Mouse (Mus musculus) cerebellum, postnatal 4 days (tissue): ENCODE data around the gene Cybb.
"Not testable (repeated sequence)": the region's sequence is repeated elsewhere in the genome, so short reads cannot be mapped to it uniquely, and the experiment has no call there.

Source experiments
- DNase-seq, 2 experiments: peaks; one replicate each; pipeline ENCODE4 v3.0.0; 2022; ENCODE audit warnings: low spot score in 2 of 2, mixed read lengths in 1 of 2

The Cybb gene

DNA sequence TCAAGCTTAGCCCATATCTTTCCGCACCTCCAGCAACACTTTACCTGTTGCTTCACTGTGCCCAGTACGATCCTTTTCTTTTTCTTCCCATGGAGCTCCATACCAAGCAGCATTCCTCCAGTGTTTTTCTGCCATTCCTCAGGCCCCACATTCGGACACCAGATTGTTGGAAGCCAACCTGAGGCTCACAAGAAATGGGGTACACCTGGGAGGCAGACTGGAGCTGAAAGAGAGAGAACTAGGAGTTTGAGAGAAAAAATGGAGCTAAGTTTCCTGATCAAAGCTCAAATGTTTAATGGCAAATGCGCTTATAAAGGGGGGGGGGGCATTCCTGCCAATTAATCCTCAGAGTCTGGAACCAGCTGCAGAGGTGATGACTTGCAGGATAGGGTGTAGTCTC is at the start of gene Cybb:
Gene Cybb (minus strand): TSS at position 101 of the 400 bp plus-strand sequence.
- no peak for DNase-seq

- no peak for DNase-seq
Observed at GRCm38 (mm10) chrX:9536881-9537280, 49.3 kb upstream of the Cybb start.

- DNase-seq, result peak; percentile 3 to 22
Observed at GRCm38 (mm10) chrX:9519969-9520368, 32.4 kb upstream of the Cybb start.

DNA sequence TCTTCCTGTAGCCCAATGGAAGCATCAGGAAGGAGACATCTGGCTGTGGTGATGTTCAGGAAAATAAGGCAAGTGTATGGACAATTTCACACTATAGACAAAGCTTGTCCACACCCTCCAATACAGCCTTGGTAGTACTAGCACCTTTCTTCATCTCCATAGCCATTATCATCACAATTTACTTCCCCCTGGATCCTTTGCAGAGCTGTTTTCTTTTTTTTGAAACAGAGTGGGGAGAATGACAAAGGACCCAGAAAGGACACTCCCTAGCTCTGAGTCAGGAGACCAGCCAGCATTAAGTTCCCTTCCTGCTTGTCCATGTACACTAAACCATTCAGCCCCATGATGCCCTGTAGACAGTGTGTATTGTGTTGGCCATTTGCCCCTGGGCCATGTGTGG is 30.0 kb upstream of the Cybb start:
- not testable (repeated sequence) for DNase-seq

GRCm38 (mm10) chrX:9475036-9475435 is 12.5 kb downstream of the Cybb start:
- not testable (repeated sequence) for DNase-seq

- no peak for DNase-seq
Observed at GRCm38 (mm10) chrX:9474440-9474839, 13.1 kb downstream of the Cybb start.

- DNase-seq, result no peak
Observed at GRCm38 (mm10) chrX:9473768-9474167, 13.8 kb downstream of the Cybb start.

DNA sequence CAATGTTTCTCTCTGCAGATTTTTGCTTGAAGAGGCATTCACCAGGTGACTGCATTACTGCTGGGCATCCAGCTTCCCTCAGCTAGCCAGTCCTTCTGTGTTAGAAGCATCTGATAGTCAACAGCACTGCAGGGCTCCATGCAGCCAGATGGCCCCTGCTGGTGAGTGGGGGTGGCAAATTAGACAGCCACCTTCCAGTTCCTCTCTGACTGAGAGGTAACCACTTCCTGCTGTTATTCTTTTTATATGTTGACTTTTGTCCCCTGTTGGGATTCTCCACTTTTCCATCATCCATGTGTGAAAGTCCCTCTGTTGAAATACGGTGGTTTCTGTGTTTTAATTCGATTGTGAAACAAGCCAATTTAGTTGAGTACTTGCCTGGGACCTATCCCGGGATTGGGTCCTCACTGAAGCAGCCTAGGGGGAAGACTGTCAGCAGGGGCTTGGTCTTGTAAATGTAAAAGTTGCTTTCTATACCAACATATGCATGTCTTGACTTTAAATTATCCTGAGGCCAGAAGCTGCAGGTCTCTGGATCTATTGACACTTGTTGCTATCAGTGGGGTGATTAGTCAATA is 16.7 kb downstream of the Cybb start:
- DNase-seq, result no peak

- no peak for DNase-seq
Observed at GRCm38 (mm10) chrX:9469100-9469499, 18.5 kb downstream of the Cybb start.

GRCm38 (mm10) chrX:9467020-9467419 is 20.6 kb downstream of the Cybb start:
- DNase-seq, result no peak

DNA sequence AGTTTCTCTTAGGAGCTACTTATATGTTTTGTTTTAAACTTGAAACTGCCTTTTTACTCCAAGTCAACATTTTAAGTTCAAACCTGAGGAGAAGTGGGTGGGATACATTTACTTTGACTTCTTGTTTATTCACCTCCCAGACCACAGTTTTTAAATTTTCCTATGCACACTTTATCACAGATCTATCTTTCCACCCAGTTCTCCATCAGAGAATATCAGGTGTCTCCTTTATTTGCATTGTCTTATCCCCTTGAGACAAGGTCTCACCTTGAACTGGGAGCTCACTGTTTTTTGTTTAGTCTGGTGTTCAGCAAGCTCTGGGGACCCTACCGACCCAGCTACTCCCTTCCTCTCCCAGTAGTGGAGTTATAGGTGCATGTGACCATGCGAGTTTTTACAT is 21.7 kb downstream of the Cybb start:
- DNase-seq, result no peak

DNA sequence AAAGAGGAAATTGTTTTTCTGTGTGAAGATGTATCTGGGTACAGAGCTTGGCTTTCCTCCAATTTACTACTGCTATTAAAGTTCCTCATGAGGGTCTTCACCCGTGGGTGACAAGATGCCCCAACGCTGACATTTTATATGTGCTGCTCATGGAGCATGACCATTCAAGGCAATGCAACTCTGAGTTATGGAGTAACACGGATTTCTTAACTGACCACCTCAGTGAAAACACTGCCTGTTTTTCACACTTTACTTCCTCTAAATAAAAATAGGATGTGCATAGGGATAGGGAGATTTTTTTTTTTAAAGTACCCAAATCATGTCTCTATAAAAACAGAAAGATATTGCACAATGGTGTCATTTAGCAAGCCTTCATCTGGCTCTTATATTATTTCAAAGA is 24.9 kb downstream of the Cybb start:
- no peak for DNase-seq

DNA sequence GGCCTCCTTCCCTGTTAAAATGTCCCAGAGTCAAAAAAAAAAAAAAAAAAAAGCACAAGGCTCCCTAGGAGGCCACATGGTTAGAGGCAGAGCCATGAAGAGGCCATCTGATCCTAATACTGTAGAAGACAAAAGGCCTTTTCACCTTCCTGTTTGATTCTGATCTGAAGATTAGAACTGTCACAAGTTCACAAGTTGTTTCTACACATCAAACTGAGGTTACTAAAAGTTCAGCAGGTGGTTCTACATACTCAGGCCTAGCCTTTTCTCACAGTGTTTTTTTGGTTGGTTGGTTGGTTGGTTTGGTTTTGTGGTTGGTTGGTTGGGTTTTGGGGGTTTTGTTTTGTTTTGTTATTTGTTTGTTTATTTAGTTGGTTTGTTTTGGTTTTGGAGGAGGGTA is 26.2 kb downstream of the Cybb start:
- no peak for DNase-seq

GRCm38 (mm10) chrX:9460387-9460930 is 27.1 kb downstream of the Cybb start:
- DNase-seq, result no peak

DNA sequence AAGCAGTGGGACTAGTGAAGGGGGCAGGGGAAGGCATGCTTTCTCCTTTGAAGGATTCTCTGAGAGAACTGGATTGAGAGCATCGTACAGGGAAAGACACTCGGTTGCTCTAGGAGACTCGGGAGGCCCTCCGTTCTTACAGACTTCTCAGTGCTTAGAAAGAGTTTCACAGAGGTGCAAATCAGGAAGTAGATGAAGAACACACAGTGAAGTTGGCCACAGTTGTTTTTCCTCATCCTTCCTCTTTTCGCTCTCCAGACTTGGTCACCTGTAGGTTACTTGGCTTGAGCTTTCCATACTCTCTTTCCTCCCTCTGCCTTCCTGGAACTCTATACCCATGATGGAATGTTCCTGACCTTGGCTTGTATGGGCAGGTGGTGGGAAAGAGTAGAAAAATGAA is 35.2 kb downstream of the Cybb start:
- DNase-seq, result no peak

DNA sequence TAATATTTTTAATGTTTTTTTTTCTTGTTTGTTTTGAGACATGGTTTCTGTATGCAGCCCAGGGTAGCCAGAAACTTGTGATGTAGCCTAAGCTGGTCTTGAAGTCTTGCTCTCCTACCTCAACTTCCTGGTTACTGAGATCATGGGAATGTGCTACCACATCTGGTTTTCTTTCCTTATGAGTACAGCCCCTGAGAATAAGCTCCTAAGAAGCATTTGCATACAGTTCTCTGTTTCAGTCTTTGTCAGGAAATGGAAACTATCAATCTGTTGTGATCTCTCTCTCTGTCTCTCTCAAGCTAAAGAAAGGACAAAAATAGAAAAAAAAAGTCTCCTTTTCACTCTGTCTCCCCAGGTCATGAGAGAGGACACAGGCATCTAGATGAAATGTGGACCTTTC is 40.3 kb downstream of the Cybb start:
- DNase-seq, result no peak

- no peak for DNase-seq
Observed at GRCm38 (mm10) chrX:9441102-9441501, 46.5 kb downstream of the Cybb start.

GRCm38 (mm10) chrX:9440556-9440955 is 47.0 kb downstream of the Cybb start:
- no peak for DNase-seq

DNA sequence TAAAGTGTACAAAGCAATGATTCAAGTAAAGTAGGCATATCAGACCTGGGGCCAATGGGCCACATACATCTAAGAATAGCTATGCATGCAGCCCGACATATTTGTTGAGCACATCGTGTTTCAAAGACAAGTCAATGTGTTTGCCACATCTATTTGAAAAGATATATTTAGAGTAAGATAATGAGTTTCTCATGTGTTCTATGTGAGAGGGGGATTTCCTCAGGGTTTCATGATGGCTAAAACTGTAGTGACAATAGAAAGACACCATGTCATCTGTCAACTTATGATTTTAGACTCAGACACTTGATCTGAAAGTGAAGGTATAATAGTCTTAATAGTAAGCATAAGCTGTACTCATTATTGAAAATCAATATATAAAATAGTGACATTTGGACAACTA is 48.3 kb downstream of the Cybb start:
- no peak for DNase-seq

DNA sequence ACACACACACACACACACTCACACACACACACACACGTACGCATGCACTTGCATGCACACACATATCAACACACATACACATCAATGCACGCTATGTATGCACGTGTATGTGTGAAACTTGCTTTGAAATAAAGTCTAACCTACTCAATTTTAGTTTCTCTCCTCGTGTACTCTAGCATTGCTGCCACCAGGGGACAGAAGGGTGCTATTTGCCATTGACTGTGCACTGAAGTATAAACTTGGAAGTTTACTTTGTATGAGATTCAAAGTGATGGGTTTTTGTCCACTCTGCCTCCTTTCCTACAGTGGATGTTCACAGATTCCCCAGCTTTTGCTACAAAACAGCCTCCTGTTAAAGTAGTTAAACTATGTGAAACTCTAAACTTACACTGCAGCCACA is 73.7 kb downstream of the Cybb start:
- no peak for DNase-seq
